Mouse (Mus musculus): ENCODE data around the gene Gm438.
A peak's percentile ranks its signal among the peaks of the same experiment; 100 is the strongest.
"Not testable (repeated sequence)": the region's sequence is repeated elsewhere in the genome, so short reads cannot be mapped to it uniquely, and the experiment has no call there.

The Gm438 gene

DNA sequence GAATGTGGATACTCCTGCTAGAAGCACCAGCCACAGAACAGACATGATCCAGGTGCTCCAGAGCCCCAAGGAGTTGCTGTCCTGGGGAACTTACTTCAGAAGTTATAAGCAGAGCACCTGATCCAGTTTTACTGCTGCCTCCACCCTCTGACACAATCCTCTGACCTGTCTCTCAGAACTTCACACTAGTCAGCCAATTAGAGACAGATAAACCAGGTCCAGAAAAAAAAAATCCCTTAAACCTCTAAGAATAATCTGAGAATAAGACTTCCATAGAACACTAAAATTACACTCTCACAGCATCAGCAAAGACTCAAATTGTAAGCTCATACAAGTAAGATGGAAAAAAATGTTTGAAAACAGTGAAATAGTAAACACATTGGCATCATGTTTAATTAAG, at the start of gene Gm438:
Gene Gm438 (minus strand): TSS at position 101 of the 400 bp plus-strand sequence.
- DNase-seq, result no peak

- no peak for DNase-seq
Measured at GRCm38 (mm10) chr4:144824706-144825105, 38.3 kb upstream of the Gm438 start.

DNA sequence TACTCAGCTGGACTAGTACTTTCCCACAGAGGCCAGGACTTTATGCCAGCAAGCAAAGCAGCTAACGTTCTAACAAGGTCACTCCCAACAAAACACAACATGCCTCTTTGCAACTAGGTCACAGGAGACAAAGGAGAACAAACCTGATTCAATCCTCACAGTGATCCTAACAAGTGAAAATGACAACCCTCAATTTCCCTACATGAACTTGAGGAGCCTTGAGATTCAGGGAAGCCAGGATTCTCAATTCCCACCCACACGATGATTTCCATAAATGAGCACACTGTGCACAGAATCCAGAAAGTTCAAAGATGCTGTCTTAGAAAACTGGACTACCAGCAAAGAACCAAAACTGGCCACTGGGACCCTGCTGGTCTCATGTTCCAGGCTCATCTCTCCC, 37.6 kb upstream of the Gm438 start:
- no peak for DNase-seq

DNA sequence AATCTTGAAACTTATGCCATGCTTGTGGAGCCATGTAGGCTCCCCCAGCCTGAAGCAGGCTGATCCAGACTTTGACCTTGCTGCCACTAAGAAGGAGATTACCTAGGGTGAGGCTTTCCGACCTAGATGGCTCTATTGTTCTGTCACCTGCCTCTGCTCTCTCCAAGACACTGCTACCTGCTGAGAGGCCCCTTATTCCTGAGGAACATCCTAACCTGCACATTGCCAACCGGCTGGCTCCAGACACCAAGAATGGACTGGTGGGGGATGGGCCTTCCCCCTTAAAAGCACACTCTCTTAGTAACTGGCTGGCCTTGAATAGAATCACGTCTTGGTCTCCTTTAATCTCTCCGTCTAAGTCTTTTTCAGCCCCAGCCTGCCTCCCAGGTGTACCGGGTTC, 20.8 kb upstream of the Gm438 start:
- not testable (repeated sequence) for DNase-seq

DNA sequence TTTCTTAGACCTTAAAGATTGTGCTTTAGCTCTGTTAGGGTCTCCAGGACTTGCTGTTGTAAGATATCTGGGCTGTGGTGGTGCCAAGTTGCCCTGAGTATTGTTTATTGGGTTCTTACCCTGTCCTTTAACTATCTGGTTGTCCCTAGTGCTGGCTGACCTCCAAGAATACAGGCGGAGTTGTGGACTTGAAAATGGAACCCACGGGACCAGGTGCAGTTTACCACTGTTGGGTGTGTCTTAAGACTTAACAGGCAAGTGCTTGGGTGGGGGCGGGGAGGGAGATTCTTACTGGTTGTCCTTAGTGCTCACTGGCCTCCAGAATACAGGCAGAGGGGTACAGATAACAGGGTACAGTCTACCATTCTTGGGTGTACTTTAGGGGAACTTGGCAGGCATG, 17.2 kb upstream of the Gm438 start:
- DNase-seq, result no peak

DNA sequence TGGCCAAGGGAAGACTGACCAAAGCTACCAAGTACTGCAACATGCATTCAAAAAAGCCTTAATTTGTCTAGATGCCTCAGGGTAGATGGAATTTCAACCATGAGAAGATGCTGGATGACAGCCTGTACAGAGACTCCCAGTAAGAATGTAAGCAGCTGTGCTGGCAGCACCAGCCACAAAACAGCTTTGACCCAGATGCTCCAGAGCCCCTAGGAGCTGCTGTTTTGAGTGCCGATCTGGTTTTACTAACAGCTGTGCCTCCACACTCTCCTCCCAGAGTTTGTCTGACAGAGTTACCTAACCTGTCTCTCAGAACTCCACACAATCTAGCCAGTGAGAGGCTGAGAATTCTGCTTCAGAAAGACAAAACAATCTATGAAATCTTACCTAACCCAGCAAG, 3.8 kb upstream of the Gm438 start:
- no peak for DNase-seq

DNA sequence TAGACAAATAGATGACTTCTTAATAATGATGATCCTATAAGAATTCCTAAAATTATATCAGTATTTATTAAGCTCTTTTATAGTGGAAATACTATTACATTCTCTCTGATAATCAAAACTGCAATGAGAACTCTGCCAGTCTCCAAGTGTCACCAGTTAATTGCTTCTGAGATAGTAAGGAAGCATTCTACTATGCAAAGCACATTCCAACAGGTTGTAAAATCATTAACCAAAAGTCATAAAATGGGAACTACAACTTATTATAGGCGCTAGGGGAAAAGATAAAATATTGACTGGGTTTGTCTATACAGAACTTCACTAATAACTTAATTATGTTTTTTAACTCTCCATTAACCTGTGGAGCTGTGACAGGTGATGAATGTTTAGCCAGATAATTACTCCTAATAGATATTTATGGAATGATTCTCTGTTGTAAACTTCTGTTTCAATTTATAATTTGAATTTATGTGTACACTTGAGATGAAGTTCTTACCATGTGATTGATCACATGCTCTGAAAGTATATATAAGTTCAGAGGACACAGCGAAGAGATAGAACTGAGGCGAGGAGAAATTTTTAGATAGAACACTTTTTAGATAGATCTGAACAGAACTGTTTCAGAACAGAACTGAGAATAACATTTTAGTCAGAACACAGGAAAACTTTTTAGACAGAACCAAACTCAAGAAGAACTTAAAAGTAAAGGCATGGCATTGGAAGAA, 3.7 kb downstream of the Gm438 start:
- no peak for DNase-seq

GRCm38 (mm10) chr4:144765722-144766121, 20.7 kb downstream of the Gm438 start:
- peak; percentile 39 for DNase-seq

GRCm38 (mm10) chr4:144749139-144749538, 37.2 kb downstream of the Gm438 start:
- no peak for DNase-seq

Measured in lung, postnatal 14 days (tissue).